Mouse (Mus musculus) erythroid progenitor cell, adult 5-6 weeks (primary cell): ENCODE measurements around the gene Tex36. TPM values are rescaled to one million over a fixed set of nuclear protein-coding genes. Genes with fewer than 3 reads are reported as not detected.

Experiments
- total RNA-seq, 2 experiments: library from RNA; stranded (forward) in 1 of 2; stranded (reverse) in 1 of 2; fragments of 150-400 nt in 1 of 2; fragments of 186-747, 209-891 nt in 1 of 2; gene quantifications; 2 replicates each; pipeline versions ENCODE4 v1.2.3 to v1.2.4; 2015 to 2017; ENCODE audit warnings: low replicate concordance in 2 of 2

The Tex36 gene
- total RNA-seq, 2 experiments from 2014 or later, result not detected

Other genes starting within 250 kb of the Tex36 start
- 13.4 and 19.8 TPM in 2 replicates for gene Edrf1, start 35.4 kb upstream of the Tex36 start, total RNA-seq (2015; ENCODE audit: low replicate concordance)
- gene Edrf1, start 35.4 kb upstream of the Tex36 start, total RNA-seq (2017; ENCODE audit: low replicate concordance), result 26.3 and 74.8 TPM in 2 replicates
- gene Mmp21, start 77.9 kb upstream of the Tex36 start, total RNA-seq (2015; ENCODE audit: low replicate concordance), result not detected in 2 replicates
- 1.2 TPM in 1 of 2 replicates, not detected in the other for gene Mmp21, start 77.9 kb upstream of the Tex36 start, total RNA-seq (2017; ENCODE audit: low replicate concordance)
- gene Bccip, start 107.2 kb upstream of the Tex36 start, total RNA-seq (2015; ENCODE audit: low replicate concordance), result 36.0 and 87.6 TPM in 2 replicates
- gene Bccip, start 107.2 kb upstream of the Tex36 start, total RNA-seq (2017; ENCODE audit: low replicate concordance), result 39.5 and 56.6 TPM in 2 replicates
- gene Uros, start 107.9 kb upstream of the Tex36 start, total RNA-seq (2015; ENCODE audit: low replicate concordance), result 390 and 410 TPM in 2 replicates
- gene Uros, start 107.9 kb upstream of the Tex36 start, total RNA-seq (2017; ENCODE audit: low replicate concordance), result 315 and 333 TPM in 2 replicates
- not detected in 2 replicates for gene Fank1, start 174.7 kb upstream of the Tex36 start, total RNA-seq (2015; ENCODE audit: low replicate concordance)
- gene Fank1, start 174.7 kb upstream of the Tex36 start, total RNA-seq (2017; ENCODE audit: low replicate concordance), result not detected in 2 replicates
- gene Dhx32, start 180.6 kb upstream of the Tex36 start, total RNA-seq (2015; ENCODE audit: low replicate concordance), result 3.2 and 3.4 TPM in 2 replicates
- 4.8 and 23.4 TPM in 2 replicates for gene Dhx32, start 180.6 kb upstream of the Tex36 start, total RNA-seq (2017; ENCODE audit: low replicate concordance)